Mouse (Mus musculus) colon, adult 2 months (tissue): Measurements from ENCODE around the gene Rnase11. TPM values are rescaled to one million over a fixed set of nuclear protein-coding genes. Genes with fewer than 3 reads are reported as not detected.

Experiments
- polyA plus RNA-seq: library from polyadenylated mRNA; depleted of rRNA; stranded (reverse); fragments of >200 nt; gene quantifications from 2 replicates; pipeline ENCODE4 v1.2.3, GENCODE M21; 2012; rRNA removed

Gene Rnase11
- polyA plus RNA-seq, result not detected in 2 replicates

DNA sequence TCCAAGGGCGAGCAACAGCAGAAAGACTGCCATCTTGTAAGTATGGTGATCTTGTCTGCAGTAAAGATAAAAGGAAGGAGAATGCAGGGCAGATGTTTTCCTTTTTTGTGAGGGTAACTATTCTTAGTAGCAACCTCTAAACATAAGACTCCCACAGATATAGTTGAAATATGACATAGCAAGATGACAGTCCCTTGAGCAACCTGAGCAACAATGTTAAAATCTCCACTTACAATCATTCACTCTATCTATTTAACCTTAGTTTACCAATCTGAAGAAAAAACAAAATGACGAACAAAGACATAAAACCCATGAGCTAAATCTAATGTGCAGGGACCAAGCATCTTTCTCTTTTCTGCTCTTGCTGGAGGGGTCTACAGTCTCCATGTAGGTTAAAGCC, at the start of gene Rnase11:
TSS of gene Rnase11 (minus strand) at position 101 of the 400 bp plus-strand sequence.

DNA sequence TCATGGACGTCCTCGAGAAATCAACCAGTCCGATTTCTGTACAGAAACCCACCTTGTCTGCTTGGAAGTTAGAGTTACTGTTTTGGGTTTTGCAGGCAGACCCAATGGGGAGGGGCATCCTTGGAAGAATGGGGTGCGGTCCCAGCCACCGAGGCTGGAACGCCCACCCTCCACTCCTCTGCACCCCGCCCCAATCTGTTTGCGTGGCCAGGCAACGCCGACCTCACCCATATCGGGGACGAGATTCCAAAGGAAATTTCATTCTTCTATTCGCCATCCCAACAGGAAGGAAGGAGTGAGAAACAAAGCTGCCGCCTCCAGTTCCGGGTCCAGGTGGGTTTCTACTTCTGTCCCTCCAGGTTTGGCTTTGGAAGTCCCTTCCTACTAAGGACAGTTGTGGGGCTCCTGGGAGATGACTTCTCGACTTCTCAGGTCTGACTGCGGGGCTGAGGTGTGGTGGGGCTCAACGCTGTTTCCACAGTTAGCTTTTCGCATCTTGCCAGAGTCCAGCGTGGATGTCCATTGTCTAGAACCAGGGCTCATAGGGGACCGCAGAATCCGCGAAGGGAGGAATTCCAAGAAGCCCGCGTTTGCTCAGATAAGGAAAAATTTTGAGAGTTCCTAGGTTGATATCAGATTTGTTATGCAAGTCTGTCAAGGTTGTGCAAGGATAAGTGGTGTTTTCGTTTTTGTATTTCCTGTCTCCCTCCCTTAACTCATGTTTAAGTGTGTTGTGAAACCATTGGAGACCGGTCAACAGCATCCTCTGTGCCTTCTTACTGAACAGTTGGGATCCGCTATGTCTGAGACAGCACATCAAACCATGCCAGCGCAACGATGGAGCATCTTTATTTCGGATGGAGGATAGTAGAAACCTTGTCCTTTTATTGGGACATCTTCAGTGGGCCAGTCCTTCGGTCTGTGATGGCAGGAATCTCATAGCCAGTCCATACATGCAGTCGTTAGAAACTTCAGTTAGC, 41.2 kb upstream of the Rnase11 start, which contains the start of the genes Rnase4 and Ang:
TSS of gene Rnase4 (plus strand) at position 157 of the 980 bp plus-strand sequence.
TSS of gene Ang (plus strand) at position 230 of the 980 bp plus-strand sequence.

DNA sequence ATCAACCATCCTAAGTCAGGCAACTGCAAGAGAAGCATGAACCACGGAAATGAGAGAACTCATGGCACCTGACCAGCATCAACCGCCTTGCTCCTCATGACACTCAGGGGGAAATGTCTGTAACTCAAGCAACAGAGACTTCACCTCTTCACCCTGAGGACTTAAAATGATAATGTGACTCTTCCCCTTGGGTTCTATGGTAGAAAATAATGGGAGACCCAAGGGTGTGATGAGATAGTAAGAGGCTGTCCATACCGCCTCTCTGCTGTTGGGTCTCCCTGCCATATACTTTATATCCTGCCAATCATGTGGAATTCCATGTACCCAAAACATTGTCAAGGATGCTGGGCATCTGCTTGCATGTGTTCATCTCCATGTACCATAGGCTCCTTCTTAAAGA, 24.4 kb upstream of the Rnase11 start, which contains the start of gene Olfr750:
TSS of gene Olfr750 (minus strand) at position 101 of the 400 bp plus-strand sequence.

DNA sequence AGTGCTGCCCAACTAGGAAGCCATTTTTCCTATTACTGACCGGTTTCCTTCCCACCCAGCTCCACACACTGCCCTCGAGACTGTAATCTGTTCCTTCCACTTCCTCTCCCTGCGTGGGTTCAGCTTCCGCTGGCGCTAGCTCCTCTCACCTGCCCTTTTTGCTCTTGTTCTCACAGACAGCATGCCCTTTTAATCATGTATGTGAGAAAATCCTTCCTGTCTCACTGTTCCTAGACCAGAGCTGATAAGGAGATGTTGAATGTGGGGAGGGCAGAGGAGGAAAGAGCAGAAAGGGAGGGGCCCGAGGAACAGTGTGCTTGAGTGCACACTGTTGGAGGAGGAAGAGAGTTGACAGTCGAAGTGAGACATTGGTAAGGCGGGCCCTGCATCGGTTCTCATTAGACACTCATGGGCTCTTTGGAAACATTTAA, 7.5 kb upstream of the Rnase11 start, which contains the start of gene Rnase12:
TSS of gene Rnase12 (minus strand) at position 261 of the 431 bp plus-strand sequence.

DNA sequence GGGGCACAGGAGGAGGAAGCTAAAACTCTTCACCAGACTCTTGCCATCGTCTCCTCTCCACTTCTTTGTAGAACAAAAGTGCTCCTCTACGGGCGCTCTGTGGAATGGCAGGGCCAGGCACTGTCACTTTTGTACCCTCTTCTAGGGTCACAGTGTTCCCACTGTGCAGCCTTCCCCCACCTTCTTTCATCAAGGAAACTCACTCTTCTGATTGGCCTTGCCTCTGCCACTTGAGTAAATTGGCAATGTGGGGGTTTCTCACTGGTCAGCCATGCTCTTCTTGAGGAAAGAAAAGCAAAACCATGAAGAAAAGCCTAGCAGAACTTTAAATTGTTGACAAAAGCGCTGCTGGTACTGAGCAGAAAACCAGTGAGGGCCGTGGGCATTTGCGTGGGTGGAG, 8.2 kb downstream of the Rnase11 start, which contains the start of gene Rnase9:
TSS of gene Rnase9 (minus strand) at position 101 of the 400 bp plus-strand sequence.

DNA sequence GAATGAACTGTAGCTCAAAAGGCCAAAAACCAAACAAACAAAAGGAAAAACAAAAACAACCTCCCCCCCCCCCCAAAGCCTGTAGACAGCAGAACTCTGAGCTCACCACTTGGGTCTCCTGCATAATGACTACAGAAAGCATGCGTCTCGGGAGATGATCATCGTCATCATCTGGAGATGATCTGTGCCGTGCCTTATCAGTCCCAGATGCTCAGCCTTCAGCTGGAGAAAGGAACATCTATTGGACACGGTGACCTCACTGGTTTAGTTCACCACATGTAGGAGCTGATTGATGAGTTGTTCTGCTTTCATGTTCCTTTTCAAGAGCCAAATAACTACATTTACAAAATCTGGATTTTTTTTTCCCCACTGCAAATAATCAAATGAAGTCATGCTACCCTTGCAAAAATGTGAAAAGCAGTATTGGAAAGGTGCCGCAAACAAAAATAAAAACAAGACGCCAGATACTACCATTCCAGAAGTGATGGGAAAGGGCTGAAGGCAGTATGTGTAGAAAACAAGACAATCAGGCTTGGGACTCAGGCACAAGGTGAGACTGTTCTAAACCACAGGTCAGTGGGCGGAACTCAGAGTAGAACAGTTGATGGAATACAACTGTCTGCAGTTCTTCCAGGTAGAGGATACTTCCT, 42.7 kb downstream of the Rnase11 start, which contains the start of gene Rnase10:
TSS of gene Rnase10 (plus strand) at position 600 of the 650 bp plus-strand sequence.

Other genes with a start within 250 kb of the Rnase11 start
- gene Ccnb1ip1, start 242.4 kb downstream of the Rnase11 start, polyA plus RNA-seq, result not detected in 2 replicates
- 8.2 and 10.7 TPM in 2 replicates for gene Parp2, start 242.3 kb downstream of the Rnase11 start, polyA plus RNA-seq
- 89.0 and 100 TPM in 2 replicates for gene Tep1, start 179.6 kb downstream of the Rnase11 start, polyA plus RNA-seq
- gene Klhl33, start 152.7 kb downstream of the Rnase11 start, polyA plus RNA-seq, result 0.62 TPM in 2 replicates
- 105 and 129 TPM in 2 replicates for gene Osgep, start 125.3 kb downstream of the Rnase11 start, polyA plus RNA-seq
- 15.1 and 17.7 TPM in 2 replicates for gene Apex1, start 125.2 kb downstream of the Rnase11 start, polyA plus RNA-seq
- 108 and 127 TPM in 2 replicates for gene Pip4p1, start 119.3 kb downstream of the Rnase11 start, polyA plus RNA-seq
- 31.4 and 31.9 TPM in 2 replicates for gene Pnp, start 119.1 kb downstream of the Rnase11 start, polyA plus RNA-seq
- gene Gm49342, start 105.6 kb downstream of the Rnase11 start, polyA plus RNA-seq, result 8.0 and 8.9 TPM in 2 replicates
- gene Pnp2, start 94.2 kb downstream of the Rnase11 start, polyA plus RNA-seq, result 6.9 and 7.1 TPM in 2 replicates
- not detected in 2 replicates for gene Rnase10, start 42.4 kb downstream of the Rnase11 start, polyA plus RNA-seq
- gene Rnase9, start 8.3 kb downstream of the Rnase11 start, polyA plus RNA-seq, result not detected in 2 replicates
- not detected in 2 replicates for gene Rnase12, start 7.5 kb upstream of the Rnase11 start, polyA plus RNA-seq
- not detected in 2 replicates for gene Olfr750, start 24.3 kb upstream of the Rnase11 start, polyA plus RNA-seq
- gene Rnase4, start 40.9 kb upstream of the Rnase11 start, polyA plus RNA-seq, result 189 and 208 TPM in 2 replicates
- gene Ang, start 41.0 kb upstream of the Rnase11 start, polyA plus RNA-seq, result 36.2 and 45.6 TPM in 2 replicates
- gene Eddm3b, start 64.3 kb upstream of the Rnase11 start, polyA plus RNA-seq, result not detected in 2 replicates
- 2.6 and 4.4 TPM in 2 replicates for gene Rnase6, start 73.7 kb upstream of the Rnase11 start, polyA plus RNA-seq
- 0.93 and 816 TPM in 2 replicates for gene Rnase1, start 96.6 kb upstream of the Rnase11 start, polyA plus RNA-seq
- gene Rnase2b, start 112.1 kb upstream of the Rnase11 start, polyA plus RNA-seq, result 0.28 and 0.32 TPM in 2 replicates
- not detected in 2 replicates for gene Ang2, start 149.0 kb upstream of the Rnase11 start, polyA plus RNA-seq
- not detected in 2 replicates for gene Ear14, start 153.2 kb upstream of the Rnase11 start, polyA plus RNA-seq
- not detected in 2 replicates for gene Rnase2a, start 205.9 kb upstream of the Rnase11 start, polyA plus RNA-seq